Mouse (Mus musculus) forebrain, embryonic 14.5 days (tissue): ENCODE results near the gene Zfp462. TPM values are rescaled to one million over a fixed set of nuclear protein-coding genes. Genes with fewer than 3 reads are reported as not detected.
"Not testable (repeated sequence)": the region's sequence is repeated elsewhere in the genome, so short reads cannot be mapped to it uniquely, and the experiment has no call there.

Experiments used
- ATAC-seq: fragments of 200-750 bp; cut with Nextera tagmentation; 2 replicates; pipeline ENCODE4 v1.8.0; 2017; ENCODE audit warnings: mild to moderate bottlenecking, moderate library complexity
- DNase-seq: peaks from one replicate; pipeline ENCODE4 v3.0.0-alpha.2; 2015; ENCODE audit warnings: low spot score
- H3K27ac ChIP-seq: fragments of 300-500 bp; sonication (generic); 2 replicates; pipeline ENCODE4 v1.5.1; 2014; ENCODE audit warnings: low read depth, mild to moderate bottlenecking, control low read depth, low read length, moderate library complexity
- H3K27me3 ChIP-seq: fragments of 300-500 bp; sonication (generic); replicated peaks from 2 replicates; pipeline ENCODE4 v1.6.1; 2014; ENCODE audit warnings: low read length, control low read depth, mixed read lengths; ENCODE audit not compliant: control insufficient read depth, insufficient read depth
- H3K36me3 ChIP-seq: fragments of 300-500 bp; sonication (generic); 2 replicates; pipeline ENCODE4 v1.6.1; 2014; ENCODE audit warnings: low read length, control low read depth; ENCODE audit not compliant: control insufficient read depth, insufficient read depth
- H3K4me1 ChIP-seq: fragments of 300-500 bp; sonication (generic); 2 replicates; pipeline ENCODE4 v1.6.1; 2014; ENCODE audit warnings: antibody characterized with exemption, low read length, control low read depth; ENCODE audit not compliant: control insufficient read depth, insufficient read depth
- H3K4me2 ChIP-seq: fragments of 300-500 bp; sonication (generic); 2 replicates; pipeline ENCODE4 v1.6.1; 2014; ENCODE audit warnings: mild to moderate bottlenecking, control low read depth, low read length
- H3K4me3 ChIP-seq: fragments of 300-500 bp; sonication (generic); 2 replicates; pipeline ENCODE4 v1.5.1; 2014; ENCODE audit warnings: low read depth, low read length, control low read depth
- H3K9ac ChIP-seq: fragments of 300-500 bp; sonication (generic); 2 replicates; pipeline ENCODE4 v1.6.1; 2014; ENCODE audit warnings: mild to moderate bottlenecking, low read length, control low read depth, moderate library complexity
- H3K9me3 ChIP-seq: fragments of 300-500 bp; sonication (generic); replicated peaks from 2 replicates; pipeline ENCODE4 v1.6.1; 2016; ENCODE audit warnings: low read length, control low read depth, mixed read lengths; ENCODE audit not compliant: control insufficient read depth
- WGBS: fragments of 180-500 bp; shearing (Covaris S2); extraction: QIAGEN DNeasy Blood & Tissue Kit; methylation state at CpG from one replicate; pipeline ENCODE4 v1.1.7; 2014; 5-methylcytosine and 5-hydroxymethylcytosine counted together
- polyA plus RNA-seq: library from polyadenylated mRNA; unstranded; fragments of >200 nt; fragmentation: Nextera tagmentation; extraction: Ambion mirVana; gene quantifications from 2 replicates; pipeline ENCODE4 v1.2.1, GENCODE M21; 2014

The Zfp462 gene
- 18.7 and 20.0 TPM in 2 replicates for polyA plus RNA-seq

GRCm38 (mm10) chr4:54944921-54945430 lies at the start of gene Zfp462:
Gene Zfp462 (plus strand): TSS chr4:54945048.
- Histone ChIP-seq H3K9ac (peak within 1 kb of the TSS; percentile 98), H3K4me3 (peak within 1 kb of the TSS; percentile 75), H3K4me1 (0 out of 2 replicates have a peak, but pooled peaks cover 2% of the 10 kb centered on the region), H3K27ac (peak within 1 kb of the TSS; percentile 97), H3K36me3 (no peaks in the 10 kb centered on the region), H3K27me3 (no peaks in the 10 kb centered on the region), H3K4me2 (peak within 1 kb of the TSS; percentile 77), H3K9me3 (no peaks in the 10 kb centered on the region)
- ATAC-seq (peak; percentile 38), DNase-seq (peak; percentile 92)
- 1% methylated on average over 43 of the region's 43 CpGs for WGBS

GRCm38 (mm10) chr4:54896017-54896416 lies 48.8 kb upstream of the Zfp462 start:
- no peaks in the 10 kb centered on the region for H3K9me3 ChIP-seq
- no peak for ATAC-seq
- 76% methylated on average over 4 of the region's 4 CpGs for WGBS

GRCm38 (mm10) chr4:54904641-54905040 lies 40.2 kb upstream of the Zfp462 start:
- no peak overlapping the region for H3K9ac ChIP-seq
- H3K27me3 ChIP-seq, result no peaks in the 10 kb centered on the region
- no peaks in the 10 kb centered on the region for H3K36me3 ChIP-seq
- ATAC-seq (no peak), DNase-seq (no peak)
- no peaks in the 10 kb centered on the region for H3K9me3 ChIP-seq
- WGBS, result 93% methylated on average over 8 of the region's 8 CpGs
- H3K4me3 ChIP-seq, result no peak overlapping the region
- H3K4me1 ChIP-seq, result no peaks in the 10 kb centered on the region
- no peak overlapping the region for H3K27ac ChIP-seq
- H3K4me2 ChIP-seq, result no peak overlapping the region

More at GRCm38 (mm10) chr4:54896017-54896416, 48.8 kb upstream of the Zfp462 start:
- Histone ChIP-seq H3K36me3 (no peaks in the 10 kb centered on the region), H3K27ac (no peak overlapping the region), H3K4me3 (no peak overlapping the region), H3K4me2 (no peak overlapping the region), H3K27me3 (no peaks in the 10 kb centered on the region), H3K9ac (no peak overlapping the region), H3K4me1 (peaks cover 3% of the 10 kb centered on the region; the same call in 1 of the 2 replicates)
- peak; percentile 8 for DNase-seq

GRCm38 (mm10) chr4:54905399-54905953 lies 39.4 kb upstream of the Zfp462 start:
- no peak overlapping the region for H3K4me3 ChIP-seq
- no peaks in the 10 kb centered on the region for H3K9me3 ChIP-seq
- 89% methylated on average over 7 of the region's 7 CpGs for WGBS
- H3K4me1 ChIP-seq, result no peaks in the 10 kb centered on the region
- H3K27me3 ChIP-seq, result no peaks in the 10 kb centered on the region
- ATAC-seq, result no peak
- H3K4me2 ChIP-seq, result no peak overlapping the region
- no peak for DNase-seq
- no peak overlapping the region for H3K9ac ChIP-seq
- H3K27ac ChIP-seq, result no peak overlapping the region
- H3K36me3 ChIP-seq, result no peaks in the 10 kb centered on the region

- 92% methylated on average over 3 of the region's 3 CpGs for whole genome bisulfite sequencing
- no peak for DNase-seq
- H3K4me3 ChIP-seq, result no peak overlapping the region
- no peaks in the 10 kb centered on the region for H3K9me3 ChIP-seq
- no peak overlapping the region for H3K4me2 ChIP-seq
- H3K27ac ChIP-seq, result no peak overlapping the region
- H3K27me3 ChIP-seq, result no peaks in the 10 kb centered on the region
- no peaks in the 10 kb centered on the region for H3K4me1 ChIP-seq
- no peaks in the 10 kb centered on the region for H3K36me3 ChIP-seq
- H3K9ac ChIP-seq, result no peak overlapping the region
- no peak for ATAC-seq
Observed at GRCm38 (mm10) chr4:54910300-54910699, 34.5 kb upstream of the Zfp462 start.

- Histone ChIP-seq H3K4me3 (no peak overlapping the region), H3K36me3 (no peaks in the 10 kb centered on the region), H3K9ac (no peak overlapping the region), H3K4me2 (no peak overlapping the region), H3K9me3 (no peaks in the 10 kb centered on the region), H3K4me1 (no peaks in the 10 kb centered on the region), H3K27ac (no peak overlapping the region), H3K27me3 (no peaks in the 10 kb centered on the region)
- DNase-seq (no peak), ATAC-seq (no peak)
- 79% methylated on average over 3 of the region's 3 CpGs for WGBS
Observed at GRCm38 (mm10) chr4:54918276-54918675, 26.6 kb upstream of the Zfp462 start.

GRCm38 (mm10) chr4:54923386-54923785 lies 21.5 kb upstream of the Zfp462 start:
- DNase-seq, result no peak
- H3K4me3 ChIP-seq, result no peak overlapping the region
- no peak for ATAC-seq
- H3K27me3 ChIP-seq, result no peaks in the 10 kb centered on the region
- no peaks in the 10 kb centered on the region for H3K4me1 ChIP-seq
- no peak overlapping the region for H3K9ac ChIP-seq
- no peaks in the 10 kb centered on the region for H3K36me3 ChIP-seq
- H3K9me3 ChIP-seq, result no peaks in the 10 kb centered on the region
- WGBS, result 98% methylated on average over 2 of the region's 2 CpGs
- H3K4me2 ChIP-seq, result no peak overlapping the region
- H3K27ac ChIP-seq, result no peak overlapping the region

GRCm38 (mm10) chr4:54924306-54924705 lies 20.5 kb upstream of the Zfp462 start:
- no peaks in the 10 kb centered on the region for H3K4me1 ChIP-seq
- H3K4me3 ChIP-seq, result no peak overlapping the region
- no peaks in the 10 kb centered on the region for H3K9me3 ChIP-seq
- no peaks in the 10 kb centered on the region for H3K36me3 ChIP-seq
- H3K27me3 ChIP-seq, result no peaks in the 10 kb centered on the region
- H3K4me2 ChIP-seq, result no peak overlapping the region
- H3K27ac ChIP-seq, result no peak overlapping the region
- WGBS, result 89% methylated on average over 2 of the region's 2 CpGs
- H3K9ac ChIP-seq, result no peak overlapping the region
- no peak for DNase-seq
- ATAC-seq, result no peak

- H3K4me3 ChIP-seq, H3K4me2 ChIP-seq, H3K27ac ChIP-seq, H3K9ac ChIP-seq, H3K4me1 ChIP-seq, DNase-seq, H3K27me3 ChIP-seq, ATAC-seq, H3K36me3 ChIP-seq, H3K9me3 ChIP-seq: not testable (repeated sequence)
- WGBS, result 81% methylated on average over 5 of the region's 5 CpGs
Observed at GRCm38 (mm10) chr4:54926456-54926855, 18.4 kb upstream of the Zfp462 start.
